Mouse (Mus musculus): Measurements from ENCODE around the gene Tex9. TPM values are rescaled to one million over a fixed set of nuclear protein-coding genes. Genes with fewer than 3 reads are reported as not detected.
A peak's percentile ranks its signal among the peaks of the same experiment; 100 is the strongest.

Tex9 gene
- polyA plus RNA-seq, 1 experiment: 38.0 TPM

GRCm38 (mm10) chr9:72531291-72531995, 39.4 kb upstream of the Tex9 start:
- Histone ChIP-seq H3K27me3 (ENCODE audit: control insufficient read depth, insufficient read depth, low read length) (no peaks in the 10 kb centered on the region), H3K4me1 (ENCODE audit: control insufficient read depth, insufficient read depth, low read length) (peaks cover 12% of the 10 kb centered on the region), H3K36me3 (ENCODE audit: control insufficient read depth, insufficient read depth, low read length) (no peaks in the 10 kb centered on the region), H3K4me3 (ENCODE audit: control insufficient read depth, low read depth, low read length) (peak overlapping the region; percentile 97), H3K27ac (ENCODE audit: control insufficient read depth, insufficient read depth, low read depth, low read length) (peak overlapping the region; percentile 87)
- TF ChIP-seq CTCF (IDR thresholded peaks at IDR 0.05; ENCODE audit: control insufficient read depth, insufficient read depth, insufficient replicate concordance, low read depth, low read length) (0 out of 2 replicates have a peak, but pooled peaks have one; percentile 7), POLR2A (IDR thresholded peaks at IDR 0.05; ENCODE audit: control insufficient read depth, low read depth, low read length) (peak; percentile 49; the same call in 1 of the 2 replicates)

- Histone ChIP-seq H3K27me3 (ENCODE audit: control insufficient read depth, insufficient read depth, low read length) (no peaks in the 10 kb centered on the region), H3K27ac (ENCODE audit: control insufficient read depth, insufficient read depth, low read depth, low read length) (peak overlapping the region; percentile 87), H3K36me3 (ENCODE audit: control insufficient read depth, insufficient read depth, low read length) (no peaks in the 10 kb centered on the region), H3K4me1 (ENCODE audit: control insufficient read depth, insufficient read depth, low read length) (peaks cover 12% of the 10 kb centered on the region), H3K4me3 (ENCODE audit: control insufficient read depth, low read depth, low read length) (peak overlapping the region; percentile 97)
- TF ChIP-seq POLR2A (IDR thresholded peaks at IDR 0.05; ENCODE audit: control insufficient read depth, low read depth, low read length) (no peak), CTCF (IDR thresholded peaks at IDR 0.05; ENCODE audit: control insufficient read depth, insufficient read depth, insufficient replicate concordance, low read depth, low read length) (no peak)
These were observed 38.8 kb upstream of the Tex9 start for GRCm38 (mm10) chr9:72530824-72531223.

- H3K36me3 ChIP-seq (ENCODE audit: control insufficient read depth, insufficient read depth, low read length): no peaks in the 10 kb centered on the region
These were observed 38.2 kb upstream of the Tex9 start for GRCm38 (mm10) chr9:72530237-72530636.

GRCm38 (mm10) chr9:72526091-72526490, 34.1 kb upstream of the Tex9 start:
- TF ChIP-seq CTCF (IDR thresholded peaks at IDR 0.05; ENCODE audit: control insufficient read depth, insufficient read depth, insufficient replicate concordance, low read depth, low read length) (no peak), POLR2A (IDR thresholded peaks at IDR 0.05; ENCODE audit: control insufficient read depth, low read depth, low read length) (no peak)
- peaks cover 8% of the 10 kb centered on the region for H3K4me1 ChIP-seq (ENCODE audit: control insufficient read depth, insufficient read depth, low read length)
- no peaks in the 10 kb centered on the region for H3K27me3 ChIP-seq (ENCODE audit: control insufficient read depth, insufficient read depth, low read length)
- H3K36me3 ChIP-seq (ENCODE audit: control insufficient read depth, insufficient read depth, low read length): no peaks in the 10 kb centered on the region
- no peak overlapping the region for H3K27ac ChIP-seq (ENCODE audit: control insufficient read depth, insufficient read depth, low read depth, low read length)
- no peak overlapping the region for H3K4me3 ChIP-seq (ENCODE audit: control insufficient read depth, low read depth, low read length)

More at GRCm38 (mm10) chr9:72530237-72530636, 38.2 kb upstream of the Tex9 start:
- Histone ChIP-seq H3K27me3 (ENCODE audit: control insufficient read depth, insufficient read depth, low read length) (no peaks in the 10 kb centered on the region), H3K4me3 (ENCODE audit: control insufficient read depth, low read depth, low read length) (peak overlapping the region; percentile 35; the same call in 1 of the 2 replicates), H3K4me1 (ENCODE audit: control insufficient read depth, insufficient read depth, low read length) (peaks cover 12% of the 10 kb centered on the region), H3K27ac (ENCODE audit: control insufficient read depth, insufficient read depth, low read depth, low read length) (peak overlapping the region; percentile 66; the same call in 1 of the 2 replicates)
- TF ChIP-seq CTCF (IDR thresholded peaks at IDR 0.05; ENCODE audit: control insufficient read depth, insufficient read depth, insufficient replicate concordance, low read depth, low read length): peak; percentile 98
- TF ChIP-seq POLR2A (IDR thresholded peaks at IDR 0.05; ENCODE audit: control insufficient read depth, low read depth, low read length): peak; percentile 40; the same call in 1 of the 2 replicates

GRCm38 (mm10) chr9:72520849-72521248, 28.8 kb upstream of the Tex9 start:
- Histone ChIP-seq H3K36me3 (ENCODE audit: control insufficient read depth, insufficient read depth, low read length) (no peaks in the 10 kb centered on the region), H3K4me1 (ENCODE audit: control insufficient read depth, insufficient read depth, low read length) (no peaks in the 10 kb centered on the region), H3K27me3 (ENCODE audit: control insufficient read depth, insufficient read depth, low read length) (no peaks in the 10 kb centered on the region), H3K27ac (ENCODE audit: control insufficient read depth, insufficient read depth, low read depth, low read length) (no peak overlapping the region), H3K4me3 (ENCODE audit: control insufficient read depth, low read depth, low read length) (no peak overlapping the region)
- no peak for TF ChIP-seq POLR2A (IDR thresholded peaks at IDR 0.05; ENCODE audit: control insufficient read depth, low read depth, low read length)
- no peak for TF ChIP-seq CTCF (IDR thresholded peaks at IDR 0.05; ENCODE audit: control insufficient read depth, insufficient read depth, insufficient replicate concordance, low read depth, low read length)

- no peak for TF ChIP-seq CTCF (IDR thresholded peaks at IDR 0.05; ENCODE audit: control insufficient read depth, insufficient read depth, insufficient replicate concordance, low read depth, low read length)
- no peak for TF ChIP-seq POLR2A (IDR thresholded peaks at IDR 0.05; ENCODE audit: control insufficient read depth, low read depth, low read length)
- no peaks in the 10 kb centered on the region for H3K27me3 ChIP-seq (ENCODE audit: control insufficient read depth, insufficient read depth, low read length)
- H3K4me1 ChIP-seq (ENCODE audit: control insufficient read depth, insufficient read depth, low read length): no peaks in the 10 kb centered on the region
- no peak overlapping the region for H3K27ac ChIP-seq (ENCODE audit: control insufficient read depth, insufficient read depth, low read depth, low read length)
- H3K36me3 ChIP-seq (ENCODE audit: control insufficient read depth, insufficient read depth, low read length): no peaks in the 10 kb centered on the region
- H3K4me3 ChIP-seq (ENCODE audit: control insufficient read depth, low read depth, low read length): no peak overlapping the region
These were observed 27.2 kb upstream of the Tex9 start for GRCm38 (mm10) chr9:72519246-72519645.

GRCm38 (mm10) chr9:72515366-72515765, 23.4 kb upstream of the Tex9 start:
- TF ChIP-seq POLR2A (IDR thresholded peaks at IDR 0.05; ENCODE audit: control insufficient read depth, low read depth, low read length): no peak
- no peak for TF ChIP-seq CTCF (IDR thresholded peaks at IDR 0.05; ENCODE audit: control insufficient read depth, insufficient read depth, insufficient replicate concordance, low read depth, low read length)
- Histone ChIP-seq H3K36me3 (ENCODE audit: control insufficient read depth, insufficient read depth, low read length) (no peaks in the 10 kb centered on the region), H3K4me1 (ENCODE audit: control insufficient read depth, insufficient read depth, low read length) (peaks cover 2% of the 10 kb centered on the region; the same call in 1 of the 2 replicates), H3K27ac (ENCODE audit: control insufficient read depth, insufficient read depth, low read depth, low read length) (no peak overlapping the region), H3K4me3 (ENCODE audit: control insufficient read depth, low read depth, low read length) (no peak overlapping the region), H3K27me3 (ENCODE audit: control insufficient read depth, insufficient read depth, low read length) (no peaks in the 10 kb centered on the region)

Data from testis, adult 2 months (tissue).